Mouse (Mus musculus) frontal cortex, postnatal 14 days (tissue): Measurements from ENCODE around the gene Fgd2.
A peak's percentile ranks its signal among the peaks of the same experiment; 100 is the strongest.
"Not testable (repeated sequence)": the region's sequence is repeated elsewhere in the genome, so short reads cannot be mapped to it uniquely, and the experiment has no call there.

ENCODE experiments used
- DNase-seq, 2 experiments: peaks; one replicate each; pipeline ENCODE4 v3.0.0; 2022; ENCODE audit warnings: low spot score in 2 of 2

Gene Fgd2

GRCm38 (mm10) chr17:29361982-29362691 is 1.4 kb downstream of the Fgd2 start:
- no peak for DNase-seq

- no peak for DNase-seq
These were observed 2.4 kb downstream of the Fgd2 start for GRCm38 (mm10) chr17:29363109-29363508.

GRCm38 (mm10) chr17:29365105-29365621 is 4.4 kb downstream of the Fgd2 start:
- DNase-seq = no peak

- DNase-seq = no peak
These were observed 8.0 kb downstream of the Fgd2 start for GRCm38 (mm10) chr17:29368726-29369125.

GRCm38 (mm10) chr17:29370984-29371723 is 10.4 kb downstream of the Fgd2 start:
- peak; percentile 82 to 90 for DNase-seq

- DNase-seq = no peak
These were observed 15.2 kb downstream of the Fgd2 start for GRCm38 (mm10) chr17:29375871-29376270.

- DNase-seq = no peak
These were observed 17.3 kb downstream of the Fgd2 start for GRCm38 (mm10) chr17:29378056-29378455.

GRCm38 (mm10) chr17:29380241-29380640 is 19.5 kb downstream of the Fgd2 start:
- DNase-seq = no peak

- no peak for DNase-seq
These were observed 20.8 kb downstream of the Fgd2 start for GRCm38 (mm10) chr17:29381472-29381871.

GRCm38 (mm10) chr17:29382417-29382816 is 21.7 kb downstream of the Fgd2 start:
- DNase-seq = no peak

- DNase-seq = no peak
These were observed 23.2 kb downstream of the Fgd2 start for GRCm38 (mm10) chr17:29383923-29384322.

- no peak for DNase-seq
These were observed 24.2 kb downstream of the Fgd2 start for GRCm38 (mm10) chr17:29384850-29385438.

- no peak for DNase-seq
These were observed 25.0 kb downstream of the Fgd2 start for GRCm38 (mm10) chr17:29385746-29386145.

GRCm38 (mm10) chr17:29388978-29389377 is 28.3 kb downstream of the Fgd2 start:
- no peak for DNase-seq

GRCm38 (mm10) chr17:29391280-29391679 is 30.6 kb downstream of the Fgd2 start:
- no peak for DNase-seq

- DNase-seq = no peak
These were observed 32.8 kb downstream of the Fgd2 start for GRCm38 (mm10) chr17:29393335-29394089.

GRCm38 (mm10) chr17:29394106-29394760 is 33.5 kb downstream of the Fgd2 start:
- DNase-seq = no peak

GRCm38 (mm10) chr17:29394761-29395160 is 34.0 kb downstream of the Fgd2 start:
- DNase-seq = not testable (repeated sequence)

GRCm38 (mm10) chr17:29395381-29395780 is 34.7 kb downstream of the Fgd2 start:
- DNase-seq = no peak

GRCm38 (mm10) chr17:29396056-29396799 is 35.5 kb downstream of the Fgd2 start:
- no peak for DNase-seq

GRCm38 (mm10) chr17:29396821-29397242 is 36.1 kb downstream of the Fgd2 start:
- DNase-seq = peak; percentile 56 to 72
